Mouse (Mus musculus) embryonic facial prominence, embryonic 15.5 days (tissue): ENCODE data around the gene U2af2. TPM values are rescaled to one million over a fixed set of nuclear protein-coding genes. Genes with fewer than 3 reads are reported as not detected.

ENCODE experiments used
- ATAC-seq: fragments of 200-750 bp; cut with Nextera tagmentation; 2 replicates; pipeline ENCODE4 v1.8.0; 2017; ENCODE audit warnings: low read depth, moderate TSS enrichment; ENCODE audit not compliant: insufficient number of reproducible peaks, low FRiP score, low TSS enrichment
- H3K27ac ChIP-seq: fragments of 300-500 bp; sonication (generic); replicated peaks from 2 replicates; pipeline ENCODE4 v1.5.1; 2015; ENCODE audit warnings: mild to moderate bottlenecking, inconsistent platforms
- H3K27me3 ChIP-seq: fragments of 300-500 bp; sonication (generic); 2 replicates; pipeline ENCODE4 v1.6.1; 2015; ENCODE audit warnings: inconsistent platforms
- H3K36me3 ChIP-seq: fragments of 300-500 bp; sonication (generic); 2 replicates; pipeline ENCODE4 v1.6.1; 2015; ENCODE audit warnings: mild to moderate bottlenecking, inconsistent platforms
- H3K4me1 ChIP-seq: fragments of 300-500 bp; sonication (generic); 2 replicates; pipeline ENCODE4 v1.6.1; 2015; ENCODE audit warnings: inconsistent platforms
- H3K4me2 ChIP-seq: fragments of 300-500 bp; sonication (generic); replicated peaks from 2 replicates; pipeline ENCODE4 v1.6.1; 2015; ENCODE audit warnings: mild to moderate bottlenecking, inconsistent platforms
- H3K4me3 ChIP-seq: fragments of 300-500 bp; sonication (generic); replicated peaks from 2 replicates; pipeline ENCODE4 v1.5.1; 2015; ENCODE audit warnings: mild to moderate bottlenecking, inconsistent platforms
- H3K9ac ChIP-seq: fragments of 300-500 bp; sonication (generic); 2 replicates; pipeline ENCODE4 v1.6.1; 2015; ENCODE audit warnings: inconsistent platforms
- H3K9me3 ChIP-seq: fragments of 300-500 bp; sonication (generic); replicated peaks from 2 replicates; pipeline ENCODE4 v1.6.1; 2016; ENCODE audit warnings: inconsistent platforms
- WGBS: fragments of 180-500 bp; shearing (Covaris S2); methylation state at CpG from one replicate; pipeline ENCODE4 v1.1.7; 2015; 5-methylcytosine and 5-hydroxymethylcytosine counted together
- polyA plus RNA-seq: library from polyadenylated mRNA; unstranded; fragments of >200 nt; fragmentation: Nextera tagmentation; extraction: Ambion mirVana; gene quantifications from 2 replicates; pipeline ENCODE4 v1.2.1, GENCODE M21; 2015

Gene U2af2
- polyA plus RNA-seq, 1 experiment from 2014 or later, result 116 TPM

DNA sequence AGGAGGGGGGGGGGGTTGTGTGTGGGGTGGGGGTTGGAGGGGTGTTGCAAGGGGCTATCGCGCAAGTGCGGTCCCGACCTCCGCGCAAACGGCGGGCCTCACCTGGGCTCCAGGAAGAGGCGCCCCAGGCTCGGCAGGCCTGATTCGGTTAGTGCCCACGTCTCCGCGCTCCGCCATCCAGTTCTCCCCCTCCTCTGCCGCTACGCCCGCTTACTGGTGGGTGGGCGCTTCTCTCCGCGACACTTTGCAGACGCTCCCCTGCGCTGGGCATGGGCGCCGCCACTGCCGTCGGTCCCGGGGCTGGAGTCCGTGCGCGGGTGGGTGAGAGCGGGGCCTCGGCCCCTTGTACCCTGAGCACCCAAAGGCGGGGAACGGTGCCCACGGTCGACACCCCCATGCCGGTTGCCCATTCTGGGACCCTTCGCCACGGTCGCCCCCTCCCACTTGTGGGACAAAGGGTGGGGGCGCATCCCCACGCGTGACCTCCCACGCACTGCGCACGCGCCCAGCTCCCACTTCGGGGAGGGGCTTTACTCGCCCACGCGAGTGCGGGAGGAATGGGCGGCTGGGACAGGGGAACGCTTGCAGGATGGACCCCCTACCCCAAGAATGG lies 5.2 kb upstream of the U2af2 start:
- peaks cover 76% of the 10 kb centered on the region for H3K4me1 ChIP-seq
- no peaks in the 10 kb centered on the region for H3K9me3 ChIP-seq
- no peaks in the 10 kb centered on the region for H3K36me3 ChIP-seq
- peak; percentile 13; the same call in 1 of the 2 replicates for ATAC-seq
- peak overlapping the region; percentile 87 for H3K4me2 ChIP-seq
- peak overlapping the region; percentile 87 for H3K9ac ChIP-seq
- peak overlapping the region; percentile 69 for H3K4me3 ChIP-seq
- H3K27me3 ChIP-seq, result peaks cover 34% of the 10 kb centered on the region
- WGBS, result under 1% methylated on average over 48 of the region's 55 CpGs
- peak overlapping the region; percentile 58; the same call in 1 of the 2 replicates for H3K27ac ChIP-seq

DNA sequence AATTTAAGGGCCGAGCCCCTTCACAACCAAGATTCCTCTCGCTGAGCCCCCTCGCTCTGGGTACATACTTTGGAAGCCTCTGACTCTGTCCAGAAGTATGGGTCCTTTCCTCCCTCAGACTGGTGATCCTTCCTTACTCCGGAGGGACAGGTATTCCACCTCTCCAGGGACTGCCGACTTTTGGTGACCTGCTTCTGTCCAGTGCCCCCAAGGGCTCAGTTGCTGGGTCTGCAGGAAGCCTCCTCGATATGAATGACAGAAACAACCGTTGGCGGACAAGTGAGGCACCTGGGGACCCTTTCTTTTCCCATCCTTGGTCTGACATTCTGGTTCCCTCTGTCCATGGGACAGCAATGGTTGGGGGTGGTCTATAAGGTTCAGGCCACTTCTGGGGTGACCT lies 4.6 kb upstream of the U2af2 start:
- 0 out of 2 replicates have a peak overlapping the region, but pooled peaks have one; percentile 58 for H3K27ac ChIP-seq
- H3K9ac ChIP-seq, result peak overlapping the region; percentile 87
- 27% methylated on average over 8 of the region's 8 CpGs for whole genome bisulfite sequencing
- peaks cover 70% of the 10 kb centered on the region for H3K4me1 ChIP-seq
- peak overlapping the region; percentile 87 for H3K4me2 ChIP-seq
- peak overlapping the region; percentile 69 for H3K4me3 ChIP-seq
- peaks cover 34% of the 10 kb centered on the region for H3K27me3 ChIP-seq
- no peak for ATAC-seq
- no peaks in the 10 kb centered on the region for H3K36me3 ChIP-seq
- no peaks in the 10 kb centered on the region for H3K9me3 ChIP-seq

DNA sequence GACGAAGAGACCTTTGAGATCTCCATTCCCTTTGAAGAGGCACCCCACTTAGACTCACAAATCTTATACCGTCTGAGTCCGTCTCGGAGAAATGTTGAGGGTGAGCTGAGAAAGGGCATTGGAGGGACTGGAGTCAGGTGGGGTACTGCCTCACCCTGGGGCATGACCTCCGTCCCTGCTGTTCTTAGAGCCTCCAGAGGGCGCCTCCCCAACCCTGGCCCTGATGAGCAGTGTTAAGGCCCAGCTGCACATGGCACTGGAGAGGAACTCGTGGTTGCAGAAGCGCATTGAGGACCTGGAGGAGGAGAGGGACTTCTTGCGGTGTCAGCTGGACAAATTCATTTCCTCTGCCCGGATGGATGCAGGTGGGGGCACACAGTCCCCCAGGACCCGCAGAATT lies 4.1 kb upstream of the U2af2 start:
- peaks cover 32% of the 10 kb centered on the region for H3K27me3 ChIP-seq
- H3K4me2 ChIP-seq, result peak overlapping the region; percentile 87
- ATAC-seq, result no peak
- H3K27ac ChIP-seq, result no peak overlapping the region
- peak overlapping the region; percentile 69 for H3K4me3 ChIP-seq
- no peak overlapping the region for H3K9ac ChIP-seq
- 34% methylated on average over 11 of the region's 11 CpGs for WGBS
- no peaks in the 10 kb centered on the region for H3K9me3 ChIP-seq
- peaks cover 66% of the 10 kb centered on the region for H3K4me1 ChIP-seq
- no peaks in the 10 kb centered on the region for H3K36me3 ChIP-seq

DNA sequence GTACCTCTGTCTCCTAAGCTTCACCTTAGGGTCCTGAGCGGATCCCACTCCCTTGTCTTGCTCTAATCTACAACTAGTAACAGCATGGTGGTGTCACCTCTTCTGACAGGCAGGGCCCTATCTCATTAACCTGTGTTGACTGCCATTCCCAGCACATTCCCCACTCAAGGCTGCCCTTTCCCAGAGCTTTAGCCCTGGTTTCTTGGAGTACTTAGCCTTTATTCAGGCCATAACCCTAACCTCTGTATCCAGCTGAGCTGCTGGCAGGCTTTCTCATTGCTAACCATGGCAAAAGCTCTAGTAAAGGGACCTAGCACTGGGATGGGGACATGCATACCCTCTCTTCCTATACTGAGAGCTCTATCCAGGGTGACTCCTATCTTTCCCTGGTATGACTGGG lies 3.3 kb upstream of the U2af2 start:
- no peak overlapping the region for H3K4me2 ChIP-seq
- peaks cover 65% of the 10 kb centered on the region for H3K4me1 ChIP-seq
- H3K4me3 ChIP-seq, result no peak overlapping the region
- no peak overlapping the region for H3K27ac ChIP-seq
- ATAC-seq, result no peak
- no peaks in the 10 kb centered on the region for H3K9me3 ChIP-seq
- H3K27me3 ChIP-seq, result peaks cover 24% of the 10 kb centered on the region
- 100% methylated on average over 1 of the region's 1 CpGs for WGBS
- no peaks in the 10 kb centered on the region for H3K36me3 ChIP-seq
- H3K9ac ChIP-seq, result no peak overlapping the region

DNA sequence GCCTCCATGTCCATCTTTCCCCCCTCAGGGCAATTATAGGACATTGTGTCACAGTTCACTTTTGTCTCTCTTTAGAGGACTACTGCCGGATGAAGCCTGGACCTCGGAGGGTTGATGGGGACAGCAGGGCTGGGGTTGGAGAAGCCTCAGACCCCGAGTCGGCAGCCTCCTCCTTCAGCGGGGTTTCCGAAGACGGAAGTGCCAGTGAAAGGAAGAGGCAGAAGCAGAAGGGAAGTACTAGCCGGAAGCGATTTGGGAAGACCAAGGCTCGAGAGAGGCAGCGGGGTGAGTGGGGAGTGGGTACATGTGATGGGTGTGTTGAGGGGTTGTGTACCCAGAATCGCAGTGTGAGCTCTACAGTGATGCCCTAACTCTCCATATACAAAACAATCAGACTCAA lies 2.5 kb upstream of the U2af2 start:
- no peaks in the 10 kb centered on the region for H3K9me3 ChIP-seq
- H3K4me3 ChIP-seq, result no peak overlapping the region
- 89% methylated on average over 12 of the region's 12 CpGs for WGBS
- H3K27ac ChIP-seq, result no peak overlapping the region
- no peak overlapping the region for H3K4me2 ChIP-seq
- H3K27me3 ChIP-seq, result peaks cover 16% of the 10 kb centered on the region
- no peak for ATAC-seq
- no peaks in the 10 kb centered on the region for H3K36me3 ChIP-seq
- H3K9ac ChIP-seq, result no peak overlapping the region
- H3K4me1 ChIP-seq, result peaks cover 64% of the 10 kb centered on the region

DNA sequence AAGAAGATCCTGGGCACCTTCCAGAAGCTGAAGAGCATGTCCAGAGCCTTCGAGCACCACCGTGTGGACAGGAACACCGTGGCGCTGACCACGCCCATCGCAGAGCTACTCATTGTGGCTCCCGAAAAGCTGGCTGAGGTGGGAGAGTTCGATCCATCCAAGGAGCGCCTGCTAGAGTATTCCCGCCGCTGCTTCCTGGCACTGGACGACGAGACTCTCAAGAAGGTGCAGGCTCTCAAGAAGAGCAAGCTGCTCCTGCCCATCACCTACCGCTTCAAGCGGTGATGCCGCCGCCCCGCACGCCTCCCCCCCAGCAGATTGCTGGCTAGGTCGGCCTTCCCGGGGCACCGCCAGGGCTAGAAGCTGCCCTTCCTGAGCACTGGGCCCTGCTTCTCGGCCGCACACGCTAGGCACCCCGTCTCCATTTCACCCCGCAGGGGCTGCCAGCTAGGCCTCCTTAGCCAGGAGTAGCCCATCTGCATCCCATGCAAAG lies 1.7 kb upstream of the U2af2 start:
- 4% methylated on average over 27 of the region's 27 CpGs for WGBS
- Histone ChIP-seq H3K27me3 (peaks cover 8% of the 10 kb centered on the region), H3K4me2 (peak overlapping the region; percentile 84), H3K9me3 (no peaks in the 10 kb centered on the region), H3K27ac (peak overlapping the region; percentile 99), H3K9ac (peak overlapping the region; percentile 74), H3K4me1 (peaks cover 62% of the 10 kb centered on the region), H3K36me3 (no peaks in the 10 kb centered on the region), H3K4me3 (peak overlapping the region; percentile 77)
- ATAC-seq, result no peak

DNA sequence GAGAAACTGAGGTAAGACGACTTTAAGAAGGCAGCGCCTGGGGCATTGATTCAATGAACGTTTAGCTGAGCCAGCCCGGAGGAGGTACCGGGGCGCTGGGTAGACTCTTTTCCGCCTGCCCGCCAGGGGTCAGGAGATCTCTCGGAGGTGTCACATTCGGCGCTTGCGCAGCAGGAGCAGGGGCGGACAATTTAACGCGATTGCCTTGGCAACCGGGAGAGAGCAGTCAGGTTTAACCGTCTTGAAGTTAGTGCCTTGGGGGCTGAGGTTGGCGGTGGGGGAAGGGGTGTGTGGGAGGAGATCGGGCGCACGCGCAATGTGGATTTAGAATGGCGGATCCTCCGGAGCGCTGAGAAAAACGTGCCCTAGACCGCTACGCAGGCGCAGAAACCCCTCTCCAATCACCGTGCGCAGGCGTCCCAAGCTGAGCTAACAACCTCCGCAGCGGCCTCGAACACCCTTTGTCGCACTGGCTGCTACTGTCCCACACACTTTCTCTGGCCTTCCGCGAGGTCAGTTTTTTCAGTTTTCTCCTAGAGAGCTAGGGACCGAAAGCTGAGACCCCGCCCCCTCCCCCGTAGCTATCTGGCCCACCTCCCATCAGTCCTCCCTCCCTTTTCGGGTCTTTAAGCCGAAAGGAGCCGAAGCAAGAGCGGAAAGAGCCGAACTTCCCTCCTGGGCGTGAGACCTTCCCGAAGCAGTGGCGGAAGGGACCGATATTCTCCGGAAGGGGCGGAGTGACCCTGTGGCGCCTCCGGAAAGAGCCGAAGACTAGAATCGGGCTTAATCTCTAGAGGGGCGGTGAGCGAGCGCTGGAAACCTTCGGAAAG lies 784 bp upstream of the U2af2 start:
- no peaks in the 10 kb centered on the region for H3K9me3 ChIP-seq
- peak overlapping the region; percentile 99 for H3K27ac ChIP-seq
- peak; percentile 89 for ATAC-seq
- peaks cover under 1% of the 10 kb centered on the region; the same call in 1 of the 2 replicates for H3K36me3 ChIP-seq
- peak overlapping the region; percentile 74 for H3K9ac ChIP-seq
- peak overlapping the region; percentile 84 for H3K4me2 ChIP-seq
- WGBS, result under 1% methylated on average over 60 of the region's 60 CpGs
- peak overlapping the region; percentile 77 for H3K4me3 ChIP-seq
- peaks cover 65% of the 10 kb centered on the region for H3K4me1 ChIP-seq
- H3K27me3 ChIP-seq, result no peaks in the 10 kb centered on the region

DNA sequence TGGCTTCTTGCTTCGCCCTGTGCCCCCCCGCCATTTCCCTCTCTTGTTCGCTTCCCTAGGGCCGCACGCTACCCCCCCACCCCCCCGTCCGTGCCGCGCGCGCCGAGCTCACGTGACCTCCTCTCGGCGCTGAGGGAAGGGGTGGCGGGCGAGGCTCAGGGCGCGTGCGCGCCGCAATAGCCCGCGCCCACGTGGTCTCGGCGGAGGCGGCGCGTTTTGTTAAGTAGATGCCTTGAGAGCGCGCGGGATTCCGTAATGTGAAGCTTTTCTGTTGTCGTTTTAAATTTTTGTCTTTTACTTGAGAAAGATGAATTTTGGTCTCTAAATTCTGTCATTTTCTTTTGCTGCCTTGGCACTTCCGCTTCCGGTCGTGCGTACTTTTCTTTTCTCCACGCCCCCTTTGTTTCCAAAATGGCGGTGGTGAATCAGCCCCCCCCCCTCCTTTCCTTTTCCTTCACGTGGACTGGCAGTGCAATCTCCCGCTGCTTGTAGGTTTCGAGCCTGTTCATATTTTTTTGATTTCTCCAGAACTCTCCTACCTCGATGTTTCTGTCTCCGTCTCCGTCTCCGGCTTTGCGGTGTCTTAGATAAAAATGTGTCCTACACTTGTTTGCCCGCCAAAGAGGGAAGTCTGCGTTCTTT lies 538 bp downstream of the U2af2 start:
- 0% methylated on average over 51 of the region's 51 CpGs for WGBS

DNA sequence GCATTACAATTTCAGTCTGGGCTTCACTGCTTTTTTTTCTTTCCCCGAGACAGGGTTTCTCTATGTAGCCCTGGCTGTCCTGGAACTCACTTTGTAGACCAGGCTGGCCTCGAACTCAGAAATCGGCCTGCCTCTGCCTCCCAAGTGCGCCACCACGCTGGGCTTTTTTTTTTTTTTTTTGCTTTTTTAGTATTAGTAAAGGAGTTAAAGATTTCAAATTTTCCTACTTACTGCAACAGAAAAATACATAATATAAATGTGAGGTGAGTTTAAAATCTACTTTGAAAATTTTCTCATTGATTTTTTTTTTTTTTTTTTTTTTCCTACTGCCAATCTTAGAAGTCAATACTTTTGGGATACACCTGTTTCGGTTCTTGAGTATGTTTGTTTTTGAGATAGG lies 2.9 kb downstream of the U2af2 start:
- peaks cover 36% of the 10 kb centered on the region for H3K4me1 ChIP-seq
- no peak overlapping the region for H3K4me3 ChIP-seq
- WGBS, result 94% methylated on average over 6 of the region's 6 CpGs
- no peak overlapping the region for H3K27ac ChIP-seq
- no peaks in the 10 kb centered on the region for H3K9me3 ChIP-seq
- H3K27me3 ChIP-seq, result no peaks in the 10 kb centered on the region
- no peak overlapping the region for H3K9ac ChIP-seq
- no peak overlapping the region for H3K4me2 ChIP-seq
- H3K36me3 ChIP-seq, result peaks cover 38% of the 10 kb centered on the region
- no peak for ATAC-seq

More for the DNA sequence above, 538 bp downstream of the U2af2 start:
- H3K36me3 ChIP-seq, result peaks cover 14% of the 10 kb centered on the region
- peak overlapping the region; percentile 84 for H3K4me2 ChIP-seq
- no peaks in the 10 kb centered on the region for H3K9me3 ChIP-seq
- no peaks in the 10 kb centered on the region for H3K27me3 ChIP-seq
- H3K4me3 ChIP-seq, result peak overlapping the region; percentile 77
- peak overlapping the region; percentile 71 for H3K9ac ChIP-seq
- peak overlapping the region; percentile 99 for H3K27ac ChIP-seq
- peak; percentile 61 for ATAC-seq
- peaks cover 54% of the 10 kb centered on the region for H3K4me1 ChIP-seq

DNA sequence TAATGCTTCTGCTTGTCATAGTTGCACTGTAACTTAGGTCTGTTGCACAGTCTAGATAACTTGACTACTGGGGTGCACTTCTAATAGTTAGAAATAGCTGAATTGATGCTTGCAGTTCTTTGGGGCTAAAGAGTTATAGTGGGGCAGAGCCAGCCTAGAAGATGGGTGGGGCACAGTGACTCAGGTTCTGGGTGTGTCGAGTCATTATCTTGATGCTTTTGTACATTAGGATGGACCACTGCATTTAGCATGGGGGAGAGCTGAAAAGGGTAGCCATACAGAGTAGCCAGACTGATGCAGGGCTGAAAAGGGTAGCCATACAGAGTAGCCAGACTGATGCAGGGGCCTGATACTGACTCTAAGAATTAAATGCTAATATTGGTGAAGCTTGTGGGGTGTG lies 11.6 kb downstream of the U2af2 start:
- Histone ChIP-seq H3K9ac (no peak overlapping the region), H3K9me3 (no peaks in the 10 kb centered on the region), H3K27me3 (no peaks in the 10 kb centered on the region), H3K4me1 (0 out of 2 replicates have a peak, but pooled peaks cover under 1% of the 10 kb centered on the region), H3K36me3 (peaks cover 91% of the 10 kb centered on the region), H3K4me3 (no peak overlapping the region), H3K4me2 (no peak overlapping the region), H3K27ac (no peak overlapping the region)
- ATAC-seq, result no peak
- WGBS, result 61% methylated on average over 1 of the region's 1 CpGs

DNA sequence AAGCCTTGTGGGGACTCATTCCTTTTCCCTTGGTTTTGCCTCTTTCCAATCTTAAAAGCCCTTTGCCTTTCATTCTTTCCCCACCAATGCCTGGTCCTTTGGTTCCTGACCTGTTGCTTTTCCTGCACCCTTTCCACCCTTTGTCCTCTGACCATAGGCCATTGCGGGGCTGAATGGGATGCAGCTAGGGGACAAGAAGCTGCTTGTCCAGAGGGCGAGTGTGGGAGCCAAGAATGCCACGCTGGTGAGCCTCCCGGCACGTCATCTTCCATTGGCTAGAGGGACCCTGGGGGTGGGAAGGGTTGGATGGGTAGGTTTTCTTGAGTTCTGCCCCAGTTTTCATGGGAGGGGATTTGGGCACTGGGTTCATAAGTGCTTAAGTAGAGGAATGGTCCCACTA lies 13.0 kb downstream of the U2af2 start:
- Histone ChIP-seq H3K4me3 (no peak overlapping the region), H3K4me1 (peaks cover 6% of the 10 kb centered on the region; the same call in 1 of the 2 replicates), H3K27ac (no peak overlapping the region), H3K27me3 (no peaks in the 10 kb centered on the region), H3K4me2 (no peak overlapping the region), H3K9ac (no peak overlapping the region), H3K36me3 (peaks cover 83% of the 10 kb centered on the region), H3K9me3 (no peaks in the 10 kb centered on the region)
- WGBS, result 93% methylated on average over 5 of the region's 5 CpGs
- ATAC-seq, result no peak
